Mouse (Mus musculus): ENCODE data around the gene Fsip1. TPM values are rescaled to one million over a fixed set of nuclear protein-coding genes. Genes with fewer than 3 reads are reported as not detected.

The Fsip1 gene
- total RNA-seq, 4 experiments from 2014 or later = not detected

DNA sequence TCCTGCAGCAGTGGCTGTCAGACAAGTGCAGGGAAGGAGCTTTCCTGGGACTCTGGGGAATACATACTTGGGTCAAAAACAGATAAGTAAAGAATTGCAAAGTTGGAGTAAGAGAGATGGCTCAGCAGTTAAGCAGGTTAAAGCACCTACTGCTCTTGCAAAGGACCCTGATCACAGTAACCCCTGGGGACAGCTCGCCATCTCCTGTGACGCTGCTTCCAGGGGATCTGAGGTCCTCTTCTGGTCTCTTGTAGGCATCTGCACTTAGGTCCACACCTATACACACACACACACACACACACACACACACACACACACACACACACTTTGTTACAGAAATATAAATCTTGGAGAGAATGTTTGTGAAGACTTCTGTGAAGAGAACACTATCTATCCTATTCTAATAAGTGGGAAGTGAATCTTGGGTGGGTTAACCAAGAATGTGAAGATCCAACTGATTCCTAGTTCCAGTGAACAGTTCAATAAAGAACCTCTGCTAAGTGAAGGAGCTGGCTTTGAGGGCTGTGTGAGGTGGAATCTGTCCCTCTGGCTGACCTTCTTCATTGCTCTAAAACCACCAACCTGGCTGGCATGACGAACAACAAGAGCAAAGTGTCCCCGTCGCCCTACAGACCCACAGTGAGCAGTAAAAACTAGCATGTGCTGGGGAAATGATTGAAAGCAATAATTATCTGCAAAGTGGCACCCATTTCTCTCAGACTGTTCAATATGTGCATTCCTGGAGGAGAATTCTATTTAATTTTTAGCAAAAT lies 129.1 kb downstream of the Fsip1 start:
- DNase-seq (ENCODE audit: low spot score in 2 of 2) = no peak

DNA sequence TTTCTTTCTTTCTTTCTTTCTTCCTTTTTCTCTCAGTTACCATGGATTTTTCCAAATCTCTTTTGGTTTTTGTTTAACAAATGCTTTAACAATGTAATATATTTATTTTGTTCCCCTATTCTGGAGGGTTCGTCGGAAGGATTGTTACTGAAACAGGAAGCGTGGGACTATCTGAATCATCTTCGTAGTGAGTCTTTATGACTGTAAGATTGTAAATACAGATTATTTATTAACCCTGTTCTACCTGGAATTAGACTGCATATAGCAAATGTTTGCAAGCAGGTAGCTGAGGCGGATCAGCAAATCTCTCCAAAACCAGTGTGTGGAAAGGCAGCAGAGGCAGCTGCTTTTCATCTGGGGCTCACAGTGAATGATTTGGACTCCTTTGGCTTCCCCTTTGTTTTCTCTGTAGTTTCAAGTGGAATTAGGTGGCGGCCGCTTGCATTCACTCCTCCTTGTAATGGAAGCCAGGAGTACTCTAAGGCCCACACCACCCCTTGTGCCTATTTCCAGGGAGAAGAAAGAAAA lies 130.8 kb downstream of the Fsip1 start:
- DNase-seq (ENCODE audit: low spot score in 2 of 2) = no peak

DNA sequence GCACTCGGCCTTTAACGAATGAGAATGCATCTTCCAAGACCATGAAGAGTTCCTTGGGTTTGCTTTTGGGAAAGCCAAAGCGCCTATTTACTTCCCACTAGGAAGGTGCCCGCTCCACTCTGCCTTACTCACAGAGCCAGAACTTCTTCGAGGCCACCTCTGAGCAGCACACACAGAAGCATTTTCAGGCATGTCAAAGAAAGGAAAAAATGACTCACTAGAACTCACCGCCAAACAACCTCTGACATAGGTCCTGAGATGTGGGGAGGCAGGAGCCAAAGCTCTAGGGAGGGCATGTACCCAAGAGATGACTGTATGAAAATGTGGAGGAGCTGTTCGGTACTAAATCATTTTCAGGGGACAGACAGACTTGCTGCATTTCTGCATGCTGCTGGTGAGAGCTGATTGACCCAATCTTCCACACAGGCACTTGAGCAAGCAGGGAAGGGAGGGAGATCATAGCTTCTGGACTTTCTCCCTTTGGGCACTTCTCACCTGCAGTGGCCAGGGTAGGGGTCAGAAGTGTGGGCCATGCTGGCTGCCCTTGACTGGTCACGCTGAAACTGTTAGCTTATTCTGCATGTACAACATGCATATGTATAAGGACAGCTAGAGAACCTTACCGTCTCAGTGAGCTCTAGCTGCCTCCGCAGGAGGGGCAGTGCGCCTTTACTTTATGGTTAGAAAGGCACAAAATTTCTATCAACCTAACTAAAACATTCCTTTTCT lies 131.4 kb downstream of the Fsip1 start:
- DNase-seq (ENCODE audit: low spot score in 2 of 2) = no peak

DNA sequence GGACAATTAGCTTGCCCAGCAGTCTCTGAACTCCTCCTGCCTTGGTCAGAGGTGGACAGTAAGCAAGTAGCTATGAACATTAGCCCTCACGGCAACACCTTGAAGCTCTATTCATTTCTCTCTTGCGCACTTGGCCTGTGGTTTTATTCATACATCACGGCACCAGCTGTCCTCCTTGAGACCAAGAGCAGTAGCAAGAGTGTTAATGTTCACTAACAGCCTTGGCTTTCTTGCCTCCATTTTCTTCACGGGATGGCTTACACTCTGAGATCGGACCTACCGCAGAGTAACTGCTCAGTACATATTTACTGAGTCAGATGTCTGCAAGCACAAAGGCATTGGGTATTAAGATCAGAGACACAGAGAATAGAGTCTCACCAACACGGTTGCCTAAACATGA lies 132.3 kb downstream of the Fsip1 start:
- DNase-seq (ENCODE audit: low spot score in 2 of 2) = no peak

DNA sequence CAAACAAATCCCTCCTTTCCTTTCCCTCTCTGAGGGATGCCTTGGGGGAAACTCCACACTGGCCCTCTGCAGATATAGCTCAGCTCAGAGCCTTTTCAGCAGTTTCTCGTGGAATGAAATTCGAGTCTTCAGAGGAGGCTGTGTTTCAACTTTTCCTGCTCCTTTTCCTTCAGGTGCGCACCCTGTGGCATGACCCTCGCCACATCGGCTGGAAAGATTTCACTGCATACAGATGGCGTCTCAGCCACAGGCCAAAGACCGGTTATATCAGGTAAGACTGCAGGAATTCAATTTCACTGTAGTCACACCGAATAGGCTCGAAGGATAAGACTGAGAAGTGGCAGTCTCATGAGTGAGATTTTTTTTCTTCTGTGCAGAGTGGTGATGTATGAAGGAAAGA lies 133.0 kb downstream of the Fsip1 start:
- DNase-seq (ENCODE audit: low spot score in 2 of 2) = no peak

GRCm38 (mm10) chr2:118122291-118122690 lies 134.5 kb downstream of the Fsip1 start:
- no peak for DNase-seq (ENCODE audit: low spot score in 2 of 2)

DNA sequence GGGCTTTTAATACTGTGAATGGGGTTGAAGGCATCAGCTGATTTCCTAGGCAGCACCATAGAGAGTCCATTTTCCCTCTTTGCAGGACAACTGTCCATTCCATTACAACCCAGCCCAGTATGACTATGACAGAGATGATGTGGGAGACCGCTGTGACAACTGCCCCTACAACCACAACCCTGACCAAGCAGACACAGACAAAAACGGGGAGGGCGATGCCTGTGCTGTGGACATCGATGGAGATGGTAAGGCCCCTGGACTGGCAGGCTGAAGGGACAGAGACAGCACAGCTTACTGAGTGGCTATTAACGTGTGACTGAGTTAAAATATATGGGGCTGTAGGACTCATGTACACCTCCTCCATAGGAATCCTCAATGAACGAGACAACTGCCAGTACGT lies 136.0 kb downstream of the Fsip1 start:
- no peak for DNase-seq (ENCODE audit: low spot score in 2 of 2)

- DNase-seq (ENCODE audit: low spot score in 2 of 2) = no peak
Measured at GRCm38 (mm10) chr2:118120095-118120494, 136.7 kb downstream of the Fsip1 start.

GRCm38 (mm10) chr2:118119684-118120083 lies 137.1 kb downstream of the Fsip1 start:
- no peak for DNase-seq (ENCODE audit: low spot score in 2 of 2)

- DNase-seq (ENCODE audit: low spot score in 2 of 2) = no peak
Measured at GRCm38 (mm10) chr2:118118515-118118914, 138.3 kb downstream of the Fsip1 start.

- DNase-seq (ENCODE audit: low spot score in 2 of 2) = no peak
Measured at GRCm38 (mm10) chr2:118118045-118118444, 138.7 kb downstream of the Fsip1 start.

DNA sequence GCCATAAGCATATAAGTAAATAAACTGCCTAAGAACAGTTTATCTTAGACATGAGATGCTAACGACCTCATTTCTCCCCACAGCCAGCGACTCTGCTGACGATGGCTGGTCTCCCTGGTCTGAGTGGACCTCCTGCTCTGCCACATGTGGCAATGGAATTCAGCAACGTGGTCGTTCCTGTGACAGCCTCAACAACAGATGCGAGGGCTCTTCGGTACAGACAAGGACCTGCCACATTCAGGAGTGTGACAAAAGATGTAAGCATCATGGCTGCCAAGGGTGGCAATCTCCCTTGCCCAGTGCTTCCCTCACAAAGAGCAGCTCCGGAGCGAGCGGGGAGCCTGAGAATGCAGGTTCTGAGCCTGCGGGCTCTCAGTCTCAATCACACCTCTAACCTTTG lies 139.4 kb downstream of the Fsip1 start:
- DNase-seq (ENCODE audit: low spot score in 2 of 2) = no peak

DNA sequence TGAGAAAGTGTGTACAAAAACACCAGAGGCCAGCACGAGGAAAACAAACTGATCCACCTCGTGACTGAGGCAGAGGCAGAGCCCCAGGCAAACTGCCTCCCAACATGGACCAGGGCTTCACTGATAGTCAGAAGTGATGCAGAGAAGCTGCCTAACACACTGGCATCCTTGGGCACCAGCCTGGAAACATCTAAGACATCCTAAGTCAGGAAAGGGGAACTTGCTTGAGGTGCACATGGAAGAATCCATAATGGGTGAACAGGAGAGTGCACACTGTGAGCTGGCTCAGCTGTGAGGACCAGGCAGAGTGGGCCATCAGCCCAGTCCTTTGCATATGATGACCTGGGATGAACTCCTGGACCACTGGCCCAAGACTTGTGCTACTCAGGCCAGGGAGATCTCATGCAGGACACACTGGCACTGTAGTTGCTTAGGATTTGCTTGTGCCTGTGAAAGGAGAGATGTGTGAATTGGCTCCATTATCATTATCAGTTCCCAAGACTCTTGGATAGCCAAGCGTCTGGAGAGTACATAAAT lies 139.9 kb downstream of the Fsip1 start:
- DNase-seq (ENCODE audit: low spot score in 2 of 2) = no peak

- DNase-seq (ENCODE audit: low spot score in 2 of 2) = no peak
Measured at GRCm38 (mm10) chr2:118116180-118116579, 140.6 kb downstream of the Fsip1 start.

- no peak for DNase-seq (ENCODE audit: low spot score in 2 of 2)
Measured at GRCm38 (mm10) chr2:118115647-118116046, 141.1 kb downstream of the Fsip1 start.

GRCm38 (mm10) chr2:118114671-118115070 lies 142.1 kb downstream of the Fsip1 start:
- no peak for DNase-seq (ENCODE audit: low spot score in 2 of 2)

DNA sequence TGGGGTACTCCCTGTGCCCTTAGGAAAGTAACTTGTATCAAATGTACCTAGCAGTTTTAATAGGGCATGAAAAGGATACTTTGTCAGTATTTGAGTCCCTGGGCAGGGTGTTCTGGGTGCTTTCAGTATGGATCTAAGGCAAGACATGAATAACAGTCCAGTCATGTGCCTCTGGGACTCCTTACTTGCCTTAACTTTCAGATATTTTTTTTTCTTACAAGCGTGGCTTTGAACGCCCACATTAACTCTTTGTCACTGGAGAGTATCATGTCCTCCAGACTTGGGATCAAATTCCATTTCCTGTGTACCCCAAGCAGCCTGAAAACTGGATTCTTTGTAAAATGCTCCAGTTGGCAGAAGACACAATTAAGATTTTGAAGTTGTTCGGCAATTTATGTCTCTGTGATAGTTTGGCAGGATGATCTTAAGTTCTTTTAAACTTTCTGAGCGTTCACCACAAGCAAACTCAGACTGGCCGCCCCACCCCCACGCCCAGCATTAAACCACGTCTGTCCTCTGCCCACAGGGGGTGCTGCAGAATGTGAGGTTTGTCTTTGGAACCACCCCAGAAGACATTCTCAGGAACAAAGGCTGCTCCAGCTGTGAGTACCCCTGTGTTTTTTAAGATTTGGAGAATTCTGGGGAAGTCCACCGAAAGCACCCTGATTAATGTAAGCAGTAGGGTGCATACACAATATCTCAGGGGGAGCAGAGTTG lies 142.8 kb downstream of the Fsip1 start:
- DNase-seq (ENCODE audit: low spot score in 2 of 2) = no peak

GRCm38 (mm10) chr2:118112846-118113479 lies 143.8 kb downstream of the Fsip1 start:
- no peak for DNase-seq (ENCODE audit: low spot score in 2 of 2)

- no peak for DNase-seq (ENCODE audit: low spot score in 2 of 2)
Measured at GRCm38 (mm10) chr2:118112438-118112837, 144.3 kb downstream of the Fsip1 start.

DNA sequence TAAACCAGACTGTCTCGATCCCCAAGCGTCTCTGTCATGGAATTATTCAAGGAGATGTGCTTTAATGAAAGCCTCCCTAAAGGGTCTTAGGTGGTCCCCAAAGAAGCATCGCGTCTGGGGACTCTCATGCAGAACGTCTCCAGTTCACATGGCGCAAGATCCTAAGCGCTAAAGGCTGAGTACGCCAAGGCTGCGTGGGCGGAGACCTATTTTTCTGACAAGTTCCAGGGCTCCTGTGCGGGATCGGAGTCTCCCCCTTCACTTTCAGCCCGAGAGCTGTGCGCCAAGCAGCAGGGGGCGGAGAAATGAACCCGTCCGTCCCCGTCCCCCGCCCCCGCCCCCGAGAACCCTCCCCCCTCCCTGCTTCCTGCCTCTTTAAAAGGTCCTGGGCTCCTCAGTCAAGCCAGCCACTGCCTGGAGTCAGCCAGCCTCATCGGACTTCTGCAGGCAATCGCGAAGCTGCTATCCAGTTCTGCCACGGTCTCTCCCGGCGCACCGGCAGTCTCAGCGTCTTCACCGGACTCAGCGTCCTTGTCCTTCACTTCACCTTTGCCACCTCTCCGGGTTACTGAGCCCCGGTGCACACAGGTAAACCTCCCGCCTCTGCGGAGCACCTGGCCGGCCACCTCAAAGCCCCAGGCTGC lies 145.2 kb downstream of the Fsip1 start, which contains the start of gene Thbs1:
Gene Thbs1, plus strand, starts transcription at position 389 of the 644 bp plus-strand sequence.
- peak in 1 of 2 experiments; percentile 47 for DNase-seq (ENCODE audit: low spot score in 2 of 2)

GRCm38 (mm10) chr2:118111116-118111487 lies 145.7 kb downstream of the Fsip1 start:
- peak; percentile 74 to 75 for DNase-seq (ENCODE audit: low spot score in 2 of 2)

Data from gastrocnemius, adult 8-10 months (tissue).